Mouse (Mus musculus) heart, adult 11 months (tissue): ENCODE measurements around the gene Foxred1.

Source experiments
- DNase-seq: peaks from one replicate; pipeline ENCODE4 v3.0.0; 2022

The Foxred1 gene

GRCm38 (mm10) chr9:35210542-35211474 lies at the start of gene Foxred1:
Gene Foxred1, minus strand, starts transcription at chr9:35211055.
- peak; percentile 100 for DNase-seq

- DNase-seq, result no peak
Measured at GRCm38 (mm10) chr9:35257365-35257764, 46.5 kb upstream of the Foxred1 start.

DNA sequence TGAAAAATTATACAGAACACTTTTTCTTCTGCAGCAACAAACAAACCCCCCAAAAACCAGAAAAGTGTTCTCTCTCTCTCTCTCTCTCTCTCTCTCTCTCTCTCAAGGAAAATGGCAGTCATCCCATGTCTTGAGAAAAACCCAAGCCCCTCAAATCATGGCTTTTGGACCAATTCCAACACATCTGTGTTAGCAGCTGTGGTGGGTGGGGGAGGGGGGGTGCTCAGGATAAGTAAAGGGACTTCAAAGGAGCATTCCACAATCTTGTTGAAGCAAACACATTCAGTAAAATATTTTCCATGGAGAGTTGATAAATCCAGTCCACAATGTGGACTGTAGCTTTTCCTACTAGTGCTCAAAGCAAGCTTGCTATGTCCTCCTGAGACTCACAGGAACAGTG lies 38.6 kb upstream of the Foxred1 start:
- no peak for DNase-seq

DNA sequence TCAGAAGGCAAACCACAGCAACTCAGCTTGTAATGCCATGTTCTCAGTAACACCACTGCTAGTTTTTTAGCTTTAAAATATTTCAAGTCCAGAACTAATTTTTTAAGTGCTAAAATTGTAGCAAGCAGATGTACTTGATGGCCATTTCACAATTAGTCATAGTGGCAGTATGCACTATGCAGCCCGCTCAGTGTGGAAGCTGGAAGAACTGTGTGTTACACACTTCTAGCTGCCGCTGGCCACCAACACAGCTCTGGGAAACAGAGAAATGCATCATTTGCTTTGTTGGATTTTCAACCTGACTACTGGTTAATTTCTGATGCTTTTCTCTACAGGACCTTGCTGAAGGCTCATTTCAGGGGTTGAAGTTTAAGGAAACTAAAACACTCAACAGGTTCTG lies 36.5 kb upstream of the Foxred1 start:
- no peak for DNase-seq

GRCm38 (mm10) chr9:35239734-35240133 lies 28.9 kb upstream of the Foxred1 start:
- no peak for DNase-seq

DNA sequence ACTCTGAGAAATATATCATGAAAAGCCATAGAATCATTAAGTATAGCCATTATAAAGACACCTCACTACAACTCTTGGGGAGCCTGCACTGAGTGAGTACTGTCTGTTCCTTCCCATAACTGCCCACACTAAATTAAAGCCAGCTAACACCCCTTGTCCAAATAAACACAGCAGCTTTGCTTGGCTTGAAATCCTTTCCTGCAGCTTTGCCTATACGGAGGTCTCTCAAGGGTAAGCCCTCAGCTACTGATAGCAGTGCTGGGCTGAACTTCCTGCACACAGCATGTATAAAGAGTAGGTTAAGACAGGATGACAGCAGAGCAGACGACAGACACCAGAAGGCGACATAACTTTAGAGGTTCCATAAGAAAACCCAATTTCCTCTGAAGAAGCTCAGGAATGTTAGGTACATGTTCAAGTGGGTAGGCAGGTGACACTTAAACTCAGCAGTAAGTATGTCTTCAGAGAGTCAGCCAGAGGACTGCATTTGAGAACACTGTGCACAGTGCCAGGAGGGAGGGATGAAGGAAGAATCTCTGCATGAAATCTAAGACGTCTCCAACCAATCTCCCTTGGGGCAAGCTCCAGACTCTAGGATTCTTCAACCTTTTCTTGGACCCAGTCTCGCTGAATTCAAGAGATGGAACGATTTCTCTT lies 28.2 kb upstream of the Foxred1 start:
- no peak for DNase-seq

DNA sequence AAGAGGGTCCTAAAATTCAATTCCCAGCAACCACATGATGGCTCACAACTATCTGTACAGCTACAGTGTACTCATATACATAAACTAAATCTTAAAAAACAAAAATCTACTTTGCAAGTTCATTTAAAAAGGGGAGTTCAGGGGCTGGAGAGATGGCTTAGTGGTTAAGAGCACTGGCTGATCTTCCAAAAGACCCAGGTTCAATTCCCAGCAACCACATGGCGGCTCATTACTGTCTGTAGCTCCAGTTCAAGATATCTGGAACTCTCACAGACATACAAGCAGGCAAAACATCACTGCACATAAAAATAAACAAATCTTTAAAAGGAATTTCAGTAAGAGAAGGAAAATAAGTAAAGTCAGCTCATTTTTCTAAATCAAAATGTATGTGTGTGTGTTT lies 27.5 kb upstream of the Foxred1 start:
- peak; percentile 58 for DNase-seq

GRCm38 (mm10) chr9:35235996-35236395 lies 25.1 kb upstream of the Foxred1 start:
- DNase-seq, result no peak

DNA sequence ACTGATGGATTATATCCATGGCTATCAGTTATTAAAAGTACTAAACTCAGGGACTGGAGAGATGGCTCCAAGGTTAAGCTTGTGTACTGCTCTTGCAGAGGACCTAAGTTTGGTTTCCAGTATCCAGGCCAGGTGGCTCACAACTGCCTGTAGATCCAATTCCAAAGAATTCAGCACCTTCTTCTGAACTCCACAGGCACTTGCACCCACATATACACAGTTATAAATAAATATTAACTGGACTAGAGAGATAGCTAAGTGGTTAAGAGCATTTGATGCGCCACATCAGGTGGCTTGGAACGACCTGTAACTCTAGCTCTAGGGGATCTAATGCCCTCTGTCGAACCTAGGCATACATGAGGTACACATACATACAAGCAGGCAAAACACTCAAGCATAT lies 17.8 kb upstream of the Foxred1 start:
- peak; percentile 10 for DNase-seq

DNA sequence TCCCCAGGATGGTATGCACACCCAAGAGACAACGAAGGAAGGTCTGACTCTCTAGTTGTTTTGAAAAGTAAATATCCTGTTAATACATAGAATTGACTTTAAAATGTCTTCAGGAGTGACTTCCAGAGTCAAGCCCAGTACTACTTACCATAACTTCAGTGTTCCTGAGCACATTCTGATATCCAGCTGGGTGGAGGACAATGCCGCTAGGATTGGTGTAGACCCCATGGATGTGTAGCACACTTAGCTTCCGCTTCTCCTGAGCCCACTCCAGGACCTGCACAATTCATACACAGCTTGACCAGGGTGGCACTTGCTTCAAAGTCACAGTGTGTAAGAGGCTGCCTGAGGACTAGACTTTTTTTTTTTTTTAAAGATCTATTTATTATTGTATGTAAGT lies 12.6 kb upstream of the Foxred1 start:
- no peak for DNase-seq

DNA sequence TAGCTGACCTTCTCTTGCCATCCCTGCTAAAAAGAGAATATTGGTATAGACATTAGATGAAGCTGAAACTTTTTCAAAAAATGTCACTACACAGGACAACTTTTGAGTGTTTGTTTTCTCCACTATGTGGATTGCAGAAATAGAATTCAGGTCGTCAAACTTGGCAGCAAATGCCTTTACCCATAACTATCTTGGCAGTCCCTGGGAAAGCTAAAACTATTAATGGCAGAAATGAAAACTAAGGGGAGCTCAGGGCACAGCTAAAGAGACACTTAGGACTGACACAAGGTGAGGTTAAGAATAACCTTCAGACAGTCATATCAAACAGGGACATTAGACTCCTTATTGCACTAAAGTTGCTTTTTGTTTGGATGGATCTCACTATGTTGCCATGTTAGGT lies 7.1 kb upstream of the Foxred1 start:
- no peak for DNase-seq

DNA sequence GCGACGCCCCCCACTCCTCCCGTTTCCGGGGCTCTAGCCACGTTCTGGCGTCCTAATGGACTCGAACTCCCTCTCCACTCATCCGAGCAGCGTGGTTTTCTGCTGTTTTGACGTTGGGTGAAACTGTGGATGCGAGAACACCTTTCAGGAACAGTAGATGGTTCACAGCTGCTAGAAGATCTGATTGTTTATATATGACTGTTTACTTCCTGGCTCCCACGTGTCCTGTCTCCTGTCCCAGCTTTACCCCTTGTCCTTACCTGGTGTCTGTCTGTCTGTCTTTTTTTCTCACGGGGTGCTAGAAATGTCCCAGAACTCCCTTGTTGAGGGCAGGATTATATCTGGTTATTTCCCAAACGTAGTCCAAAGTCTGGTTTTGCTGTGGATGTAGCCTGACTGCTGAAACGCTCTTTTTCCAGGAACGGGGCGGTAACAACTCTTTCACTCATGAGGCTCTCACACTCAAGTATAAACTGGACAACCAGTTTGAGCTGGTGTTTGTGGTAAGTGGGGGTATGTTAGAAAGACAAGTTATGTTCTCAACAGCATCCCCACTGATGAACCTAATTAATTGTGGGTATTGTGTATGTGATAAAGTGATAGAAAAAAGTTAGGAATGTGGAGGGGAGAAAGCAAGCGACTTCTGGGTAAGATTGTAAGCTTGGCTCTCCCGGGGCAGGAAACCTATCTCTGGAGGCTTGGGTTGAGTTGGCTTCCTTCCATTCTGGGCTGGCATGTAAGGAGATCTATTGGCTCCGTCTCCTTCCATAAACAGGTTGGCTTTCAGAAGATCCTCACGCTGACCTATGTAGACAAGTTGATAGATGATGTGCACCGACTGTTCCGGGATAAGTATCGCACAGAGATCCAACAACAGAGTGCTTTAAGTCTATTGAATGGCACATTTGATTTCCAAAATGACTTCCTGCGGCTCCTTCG lies 987 bp upstream of the Foxred1 start:
- peak; percentile 79 for DNase-seq

DNA sequence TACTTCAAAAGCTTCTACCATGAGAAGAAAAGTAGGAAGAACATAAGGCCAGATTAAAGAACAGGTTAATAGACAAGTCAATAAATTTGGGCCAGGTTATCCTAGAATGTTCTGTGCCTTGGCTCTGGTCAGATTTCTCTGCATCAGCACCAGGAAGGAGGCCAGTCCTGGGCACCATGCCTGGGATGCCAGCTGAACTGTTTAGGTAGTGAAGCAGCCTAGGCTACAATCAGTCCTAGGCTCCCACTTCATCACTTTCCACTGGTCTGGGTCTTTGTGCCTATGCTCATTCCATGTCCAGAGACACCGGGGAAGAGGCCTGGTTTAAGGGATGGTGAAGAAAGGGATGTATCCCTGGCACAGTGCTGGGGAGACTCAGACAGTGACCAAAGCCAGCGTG lies 6.4 kb downstream of the Foxred1 start:
- no peak for DNase-seq

- no peak for DNase-seq
Measured at GRCm38 (mm10) chr9:35203536-35203935, 7.3 kb downstream of the Foxred1 start.

GRCm38 (mm10) chr9:35200529-35201060 lies 10.3 kb downstream of the Foxred1 start:
- no peak for DNase-seq

DNA sequence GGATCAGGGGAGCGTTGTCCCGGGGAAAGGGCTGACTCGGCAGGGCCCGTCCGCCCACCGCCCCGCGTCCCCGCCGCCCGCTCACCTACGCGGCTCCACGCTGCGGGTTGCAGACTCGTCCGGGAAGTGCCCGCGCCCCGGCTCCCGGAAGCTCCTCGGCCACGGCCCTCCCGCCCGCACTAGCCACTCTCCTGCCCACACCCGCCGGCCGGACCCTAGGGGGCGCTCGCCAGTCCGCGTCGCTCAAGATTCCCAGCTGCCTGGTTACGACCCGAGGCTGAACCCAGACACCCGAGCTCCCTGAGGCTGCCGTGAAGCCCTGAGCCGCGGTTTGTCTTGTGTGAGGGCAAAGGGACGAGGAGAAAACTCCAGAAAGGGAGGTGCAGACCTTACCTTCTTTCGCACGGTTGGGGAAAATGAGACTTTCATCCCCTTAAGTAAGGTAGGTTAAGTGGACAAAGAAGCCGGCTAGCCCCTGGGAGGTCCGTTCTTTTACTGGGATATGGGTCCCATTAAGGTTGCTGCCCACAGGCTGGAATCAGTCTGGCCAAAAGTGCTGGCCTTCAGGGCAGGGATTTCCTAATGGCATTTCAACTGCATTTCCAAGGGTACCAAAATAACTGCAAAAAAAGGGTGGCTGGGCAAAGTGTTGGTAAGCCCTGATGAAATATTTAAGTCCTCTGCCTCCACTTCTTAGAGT lies 10.9 kb downstream of the Foxred1 start, which contains the start of the genes Srpr and Tirap:
Srpr (plus strand) TSS at position 404 of the 700 bp plus-strand sequence.
Tirap (minus strand) TSS at position 520 of the 700 bp plus-strand sequence.
- DNase-seq, result peak; percentile 99

- no peak for DNase-seq
Measured at GRCm38 (mm10) chr9:35198945-35199771, 11.7 kb downstream of the Foxred1 start.

GRCm38 (mm10) chr9:35198351-35198750 lies 12.5 kb downstream of the Foxred1 start:
- DNase-seq, result no peak

DNA sequence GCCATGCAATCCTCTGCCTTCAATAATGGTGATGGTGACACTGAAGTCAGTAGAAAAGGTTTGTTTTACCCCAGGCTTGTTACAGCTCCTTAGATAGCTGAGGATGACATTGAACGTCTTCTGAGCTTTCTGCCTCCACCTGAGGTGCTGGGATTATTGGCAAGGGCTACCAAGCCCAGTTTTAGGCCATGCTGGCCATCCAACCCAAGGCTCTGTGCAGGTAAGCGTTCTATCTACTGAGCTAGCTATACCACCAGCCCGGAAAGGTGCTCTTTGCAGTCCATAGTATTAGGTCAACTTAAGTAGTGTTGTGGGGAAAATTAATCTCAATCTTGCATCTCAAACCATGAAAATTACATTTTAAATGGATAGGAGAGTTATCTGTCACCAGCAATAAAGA lies 13.2 kb downstream of the Foxred1 start:
- DNase-seq, result peak; percentile 64

- no peak for DNase-seq
Measured at GRCm38 (mm10) chr9:35194048-35194447, 16.8 kb downstream of the Foxred1 start.

DNA sequence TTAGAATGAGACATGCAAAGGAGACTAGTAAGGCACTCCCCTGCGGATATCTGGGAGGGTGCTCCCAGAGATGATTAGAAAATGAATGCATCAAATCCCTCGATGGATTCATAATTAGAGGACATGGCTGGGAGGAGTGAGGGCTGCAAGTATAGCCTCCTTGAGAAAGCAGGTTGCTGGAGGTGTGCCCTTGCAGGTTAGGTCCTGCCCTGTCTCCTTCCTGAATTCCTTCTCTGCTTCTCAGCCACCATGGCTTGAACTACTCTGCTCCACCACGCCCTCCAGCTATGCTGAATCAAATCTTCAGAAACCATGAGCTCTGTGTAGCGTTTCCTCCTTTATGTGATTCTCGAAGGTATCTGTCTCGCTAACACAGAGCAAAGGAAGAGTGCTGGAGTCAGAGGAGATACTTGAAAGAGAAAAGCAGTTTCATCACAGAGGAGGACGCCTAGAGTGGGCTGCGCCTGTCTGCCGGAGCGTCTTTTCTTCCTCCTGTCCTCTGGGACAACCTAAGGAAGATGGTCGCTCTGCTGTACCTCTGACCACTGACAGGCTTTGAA lies 17.8 kb downstream of the Foxred1 start:
- DNase-seq, result peak; percentile 63
